Mouse (Mus musculus): ENCODE results near the gene 1700001P01Rik. TPM values are rescaled to one million over a fixed set of nuclear protein-coding genes. Genes with fewer than 3 reads are reported as not detected.

Gene 1700001P01Rik
- polyA plus RNA-seq (2012; rRNA removed; ENCODE audit: low replicate concordance), result 0.32 TPM in 1 of 2 replicates, not detected in the other

DNA sequence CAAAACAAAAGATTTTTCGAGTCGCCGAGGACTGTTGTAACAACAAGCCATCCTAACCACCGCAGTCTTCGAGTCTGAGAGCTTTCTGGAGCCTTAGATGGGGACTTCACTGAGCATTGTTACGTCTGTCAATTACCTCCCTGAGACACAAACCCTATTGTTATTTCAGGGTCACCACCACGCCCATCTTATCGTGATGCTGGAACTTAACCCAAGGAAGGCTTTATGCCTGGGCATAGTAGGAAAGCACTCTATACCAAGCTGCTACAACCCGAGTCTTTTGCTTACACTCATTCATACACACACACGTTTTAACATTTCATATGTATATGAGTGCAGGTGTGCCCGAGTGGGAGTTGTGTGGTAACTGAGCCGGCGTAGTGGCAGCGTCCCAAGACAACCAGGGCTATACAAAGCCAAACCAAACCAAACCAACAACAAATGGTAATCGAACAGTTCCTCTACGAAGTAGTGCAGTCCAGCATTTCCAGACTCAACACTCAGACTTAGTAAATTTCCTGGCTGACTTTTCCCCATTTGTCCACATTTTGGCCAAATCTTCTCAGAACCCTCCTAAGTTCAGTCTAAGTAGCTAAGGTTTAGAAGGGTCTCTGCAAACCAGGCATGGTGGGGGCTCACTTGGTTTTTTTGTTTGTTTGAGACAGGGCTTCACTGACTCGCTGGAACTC, at the start of gene 1700001P01Rik:
1700001P01Rik (minus strand) TSS at position 111 of the 689 bp plus-strand sequence.

GRCm38 (mm10) chr11:97798782-97799145, 23.0 kb upstream of the 1700001P01Rik start, which contains the start of gene Lasp1:
Gene Lasp1, plus strand, starts transcription at chr11:97799000.

DNA sequence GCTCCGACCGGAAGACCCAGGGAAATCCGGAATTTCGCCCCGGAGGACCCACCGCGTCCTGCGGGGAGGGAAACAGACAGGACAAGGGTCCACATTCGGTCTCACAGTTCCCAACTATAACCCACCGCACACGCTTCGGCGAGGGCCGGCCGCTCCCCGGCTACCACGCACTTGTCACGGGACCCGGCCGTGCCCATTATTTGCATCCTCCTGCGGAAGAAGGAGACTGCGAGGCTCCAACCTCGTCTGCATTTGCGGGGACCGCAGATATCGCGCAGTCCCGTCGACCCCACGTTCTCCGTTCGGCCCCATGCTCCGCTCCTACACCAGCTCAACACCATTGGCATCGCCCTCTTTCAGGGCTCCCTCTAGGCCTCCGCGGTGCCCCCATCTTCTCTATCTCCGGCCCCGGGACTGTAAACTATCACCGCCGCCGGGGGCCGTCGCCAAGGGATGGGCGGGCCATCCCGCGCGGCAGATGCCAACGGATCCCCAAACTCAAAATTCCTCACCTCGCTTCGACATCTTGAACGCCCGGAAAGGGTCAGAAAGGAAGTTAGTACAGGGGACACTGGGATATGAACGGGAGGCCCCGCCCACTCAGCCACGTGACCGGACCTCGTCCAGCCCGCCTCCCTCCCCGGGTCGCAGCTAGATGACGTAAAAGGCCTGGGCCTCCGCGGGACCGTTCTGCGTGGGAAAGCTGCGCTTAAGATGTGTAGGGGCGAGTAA, 6.3 kb upstream of the 1700001P01Rik start, which contains the start of gene Rpl23:
Rpl23 (minus strand) TSS at position 606 of the 732 bp plus-strand sequence.

DNA sequence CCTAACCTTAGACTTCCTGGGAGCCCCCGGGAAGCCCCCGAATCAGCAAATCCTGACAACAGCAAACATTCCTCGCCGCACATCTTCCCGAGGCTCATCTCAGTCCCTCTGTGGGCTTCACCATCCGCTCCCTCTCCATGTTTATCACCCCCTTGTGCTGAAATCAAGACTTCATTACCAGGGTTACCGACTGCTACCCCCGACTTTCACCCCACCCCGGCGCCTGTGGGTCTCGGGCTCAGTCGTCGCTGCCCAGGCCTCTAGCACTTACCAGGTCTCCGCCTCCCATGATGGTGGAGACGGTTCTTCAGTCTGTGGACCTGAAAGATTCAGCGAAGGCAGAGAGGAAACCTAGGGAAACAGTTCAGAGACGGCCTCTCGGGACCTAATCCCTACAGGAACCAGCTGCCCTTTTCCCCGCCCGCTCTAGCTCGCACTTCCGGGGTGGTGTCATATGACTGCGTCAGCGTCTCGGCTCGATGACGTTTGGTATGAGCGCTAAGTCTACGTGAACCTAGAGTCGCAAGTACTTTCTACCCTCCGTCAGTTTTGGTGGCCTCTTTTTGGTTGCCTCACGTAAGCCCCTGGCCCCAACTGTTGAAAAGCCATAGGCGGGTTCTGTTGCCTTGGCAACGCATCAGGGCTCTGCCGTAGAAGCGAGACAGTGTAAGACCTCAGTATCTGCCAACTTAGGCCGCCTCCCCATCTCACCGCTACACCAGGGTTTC, 9.4 kb downstream of the 1700001P01Rik start, which contains the start of gene Cwc25:
Cwc25 (minus strand) TSS at position 403 of the 728 bp plus-strand sequence.

DNA sequence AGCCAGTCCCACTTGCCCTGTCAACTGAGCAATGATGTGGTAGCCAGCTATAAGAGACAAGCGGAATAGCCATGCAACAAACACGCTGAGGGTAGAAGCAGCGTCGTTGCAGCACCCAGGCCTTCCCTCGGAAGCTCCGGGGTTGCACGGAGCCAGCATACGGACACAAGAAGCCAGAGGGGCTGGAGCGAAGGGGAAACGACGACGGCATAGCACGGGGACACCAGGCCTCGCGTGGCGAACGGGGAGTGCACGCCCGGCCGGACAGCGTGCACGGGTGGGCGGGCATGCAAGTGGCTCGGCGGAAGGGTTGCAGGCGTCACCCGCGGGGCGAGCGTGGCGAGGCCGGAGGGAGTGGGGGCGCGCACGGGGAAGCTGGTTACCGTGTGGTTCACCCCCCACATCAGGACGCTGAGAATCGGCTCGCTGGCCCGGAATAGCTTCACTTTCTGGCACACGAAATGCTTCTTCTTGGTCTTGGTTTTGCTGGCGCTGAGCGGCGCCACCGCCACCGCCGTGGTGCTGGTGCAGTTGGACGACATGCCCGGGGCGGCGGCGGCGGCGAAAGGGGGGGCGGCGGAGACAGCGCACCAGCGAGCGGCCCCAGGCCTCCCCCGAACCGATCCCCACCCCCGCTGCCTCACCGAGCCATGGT, 31.5 kb downstream of the 1700001P01Rik start, which contains the start of gene Pip4k2b:
Pip4k2b (minus strand) TSS at position 642 of the 655 bp plus-strand sequence.

Other genes with a start within 250 kb of the 1700001P01Rik start
- 0.36 and 1.1 TPM in 2 replicates for gene Srcin1, start 199.7 kb downstream of the 1700001P01Rik start, polyA plus RNA-seq (2012; rRNA removed; ENCODE audit: low replicate concordance)
- 0.30 and 1.7 TPM in 2 replicates for gene Epop, start 146.2 kb downstream of the 1700001P01Rik start, polyA plus RNA-seq (2012; rRNA removed; ENCODE audit: low replicate concordance)
- 30.3 and 50.1 TPM in 2 replicates for gene Mllt6, start 112.5 kb downstream of the 1700001P01Rik start, polyA plus RNA-seq (2012; rRNA removed; ENCODE audit: low replicate concordance)
- gene Cisd3, start 90.1 kb downstream of the 1700001P01Rik start, polyA plus RNA-seq (2012; rRNA removed; ENCODE audit: low replicate concordance), result 95.9 and 191 TPM in 2 replicates
- 22.7 and 72.3 TPM in 2 replicates for gene Pcgf2, start 75.4 kb downstream of the 1700001P01Rik start, polyA plus RNA-seq (2012; rRNA removed; ENCODE audit: low replicate concordance)
- gene Psmb3, start 72.5 kb downstream of the 1700001P01Rik start, polyA plus RNA-seq (2012; rRNA removed; ENCODE audit: low replicate concordance), result 423 and 446 TPM in 2 replicates
- gene Pip4k2b, start 31.2 kb downstream of the 1700001P01Rik start, polyA plus RNA-seq (2012; rRNA removed; ENCODE audit: low replicate concordance), result 18.1 and 27.7 TPM in 2 replicates
- gene Cwc25, start 9.4 kb downstream of the 1700001P01Rik start, polyA plus RNA-seq (2012; rRNA removed; ENCODE audit: low replicate concordance), result 8.0 and 11.9 TPM in 2 replicates
- 83.7 and 182 TPM in 2 replicates for gene Rpl23, start 6.5 kb upstream of the 1700001P01Rik start, polyA plus RNA-seq (2012; rRNA removed; ENCODE audit: low replicate concordance)
- 134 and 175 TPM in 2 replicates for gene Lasp1, start 23.1 kb upstream of the 1700001P01Rik start, polyA plus RNA-seq (2012; rRNA removed; ENCODE audit: low replicate concordance)
- 2.0 and 12.6 TPM in 2 replicates for gene B230217C12Rik, start 64.9 kb upstream of the 1700001P01Rik start, polyA plus RNA-seq (2012; rRNA removed; ENCODE audit: low replicate concordance)
- 0.54 and 0.62 TPM in 2 replicates for gene Fbxo47, start 108.2 kb upstream of the 1700001P01Rik start, polyA plus RNA-seq (2012; rRNA removed; ENCODE audit: low replicate concordance)
- gene Plxdc1, start 210.5 kb upstream of the 1700001P01Rik start, polyA plus RNA-seq (2012; rRNA removed; ENCODE audit: low replicate concordance), result 3.9 and 8.7 TPM in 2 replicates
- gene Arl5c, start 220.3 kb upstream of the 1700001P01Rik start, polyA plus RNA-seq (2012; rRNA removed; ENCODE audit: low replicate concordance), result 2.8 and 5.9 TPM in 2 replicates
- 6.9 and 35.2 TPM in 2 replicates for gene Cacnb1, start 247.1 kb upstream of the 1700001P01Rik start, polyA plus RNA-seq (2012; rRNA removed; ENCODE audit: low replicate concordance)